In the genomic region with DNA sequence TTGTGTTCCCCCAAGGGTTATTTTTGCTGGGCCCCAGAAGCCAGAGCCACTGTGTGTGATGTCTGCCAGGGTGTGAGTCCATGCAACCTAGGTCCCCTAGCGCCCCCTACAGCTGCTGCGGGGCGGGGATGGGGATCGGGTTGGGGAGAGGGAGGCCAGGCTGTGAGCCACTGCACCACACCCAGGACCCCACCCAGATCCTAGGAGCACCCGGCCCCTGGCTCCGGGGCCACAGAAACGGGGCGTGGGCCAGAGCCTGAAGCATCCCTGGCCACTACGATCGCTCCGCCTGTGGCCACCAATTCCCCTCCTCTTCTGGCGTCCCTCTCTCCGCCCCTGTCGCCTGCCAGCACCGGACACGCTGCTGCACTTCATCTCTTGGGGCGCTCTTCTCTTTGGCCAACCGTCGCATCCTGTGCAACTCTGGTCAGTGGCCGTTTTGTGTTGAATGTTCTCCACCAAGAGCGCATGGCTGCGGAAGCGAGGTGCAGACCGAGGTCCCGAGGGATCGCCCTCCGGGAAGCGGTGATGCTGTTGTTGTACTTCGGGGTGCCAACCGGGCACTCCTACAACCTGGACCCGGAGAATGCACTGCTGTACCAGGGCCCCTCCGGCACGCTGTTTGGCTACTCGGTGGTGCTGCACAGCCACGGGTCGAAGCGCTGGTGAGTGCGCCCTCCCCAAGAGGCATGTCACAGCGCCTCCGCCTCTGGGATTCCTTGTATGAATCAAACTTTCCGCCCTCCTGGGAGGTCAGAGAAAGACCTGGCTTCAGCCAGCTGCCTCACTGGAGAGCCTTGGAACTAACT, we compare ENCODE assay signal across 8 mouse cellular contexts. TPM values are rescaled to one million over a fixed set of nuclear protein-coding genes. Genes with fewer than 3 reads are reported as not detected.
DNase-seq lines count a peak whose midpoint lies in the region; ATAC-seq and TF ChIP-seq lines count a peak whose summit lies in the region.

Itga4 (plus strand) TSS at position 235 of the 809 bp plus-strand sequence.

- TF ChIP-seq POLR2A in myocyte (IDR thresholded peaks at IDR 0.05; ENCODE audit: insufficient read length, low read depth), result peak; percentile 30

- H3K9ac ChIP-seq in heart, embryonic 14.5 days (ENCODE audit: low read length), result peak within 1 kb of the TSS; percentile 68
- H3K9ac ChIP-seq in liver, embryonic 12.5 days, result peak within 1 kb of the TSS; percentile 97

- H3K27ac ChIP-seq in forebrain, embryonic 10.5 days, result peak within 1 kb of the TSS; percentile 80
- peak within 1 kb of the TSS; percentile 24 to 36; a peak in 2 of 4 replicates for H3K27ac ChIP-seq in heart, embryonic 14.5 days (replicated peaks in 1 of 2; ENCODE audit: control insufficient read depth in 1 of 2, insufficient read depth in 1 of 2, low read depth in 2 of 2, low read length in 2 of 2)
- H3K27ac ChIP-seq in liver, embryonic 12.5 days, result peak within 1 kb of the TSS; percentile 98

- peak within 1 kb of the TSS; percentile 21 for H3ac ChIP-seq in myocyte (ENCODE audit: control insufficient read depth, insufficient read length)

- H3K9me3 ChIP-seq in forebrain, embryonic 10.5 days, result no peaks in the 10 kb centered on the region
- H3K9me3 ChIP-seq in heart, embryonic 14.5 days (ENCODE audit: control insufficient read depth, low read length), result no peaks in the 10 kb centered on the region
- H3K9me3 ChIP-seq in liver, embryonic 12.5 days (replicated peaks), result no peaks in the 10 kb centered on the region

- H3K36me3 ChIP-seq in forebrain, embryonic 10.5 days (replicated peaks), result no peaks in the 10 kb centered on the region
- H3K36me3 ChIP-seq in heart, embryonic 14.5 days (ENCODE audit: control insufficient read depth, insufficient read depth, low read length), result no peaks in the 10 kb centered on the region
- H3K36me3 ChIP-seq in liver, embryonic 12.5 days, result peaks cover 6% of the 10 kb centered on the region
- H3K36me3 ChIP-seq in myocyte (ENCODE audit: control insufficient read depth, insufficient read depth), result no peaks in the 10 kb centered on the region

- DNase-seq in CD4-positive, CD25-positive, alpha-beta regulatory T cell, adult 2 months (ENCODE audit: low read depth, low spot score), result peak; percentile 93
- DNase-seq in c-Kit-positive CD71-negative TER-119-negative erythroid progenitor cells, embryonic 14.5 days (ENCODE audit: low read depth), result peak; percentile 87
- DNase-seq in forebrain, embryonic 10.5 days (ENCODE audit: extremely low spot score, low spot score), result peak; percentile 66
- DNase-seq in kidney, postnatal 10 days, result peak; percentile 78
- DNase-seq in spleen, postnatal 4 days (ENCODE audit: low spot score in 2 of 2), result peak; percentile 98 to 99

- no peaks in the 10 kb centered on the region for H3K79me2 ChIP-seq in myocyte (ENCODE audit: control insufficient read depth, insufficient read depth)

- H3K27me3 ChIP-seq in forebrain, embryonic 10.5 days (ENCODE audit: poor library complexity, severe bottlenecking), result peaks cover 35% of the 10 kb centered on the region
- H3K27me3 ChIP-seq in heart, embryonic 14.5 days (ENCODE audit: control insufficient read depth, insufficient read depth, low read length), result 0 out of 2 replicates have a peak, but pooled peaks cover 6% of the 10 kb centered on the region
- no peaks in the 10 kb centered on the region for H3K27me3 ChIP-seq in liver, embryonic 12.5 days (replicated peaks)
- H3K27me3 ChIP-seq in myocyte (ENCODE audit: control insufficient read depth, insufficient read depth, insufficient read length), result no peaks in the 10 kb centered on the region

- peaks cover 21% of the 10 kb centered on the region for H3K4me1 ChIP-seq in forebrain, embryonic 10.5 days
- H3K4me1 ChIP-seq in heart, embryonic 14.5 days (ENCODE audit: control insufficient read depth in 2 of 2, insufficient read depth in 2 of 2, low read length in 2 of 2), result peaks cover 4 to 7% of the 10 kb centered on the region in 2 experiments
- H3K4me1 ChIP-seq in liver, embryonic 12.5 days, result peaks cover 54% of the 10 kb centered on the region

- peak within 1 kb of the TSS; percentile 91 for H3K4me2 ChIP-seq in heart, embryonic 14.5 days (ENCODE audit: low read length)
- H3K4me2 ChIP-seq in liver, embryonic 12.5 days, result peak within 1 kb of the TSS; percentile 79
- peak within 1 kb of the TSS; percentile 76 for H3K4me2 ChIP-seq in myocyte (ENCODE audit: low read depth)

- WGBS in forebrain, embryonic 10.5 days, result under 1% methylated on average over 41 of the region's 41 CpGs
- WGBS in heart, embryonic 14.5 days, result under 1% methylated on average over 34 of the region's 41 CpGs
- WGBS in liver, embryonic 12.5 days (ENCODE audit: insufficient replicate concordance), result 1% methylated on average over 38 of the region's 41 CpGs

- H3K4me3 ChIP-seq in forebrain, embryonic 10.5 days, result peak within 1 kb of the TSS; percentile 68
- H3K4me3 ChIP-seq in heart, embryonic 14.5 days (ENCODE audit: control insufficient read depth in 1 of 2, insufficient read depth in 1 of 2, low read depth in 1 of 2, low read length in 2 of 2), result peak within 1 kb of the TSS; percentile 53 to 55
- H3K4me3 ChIP-seq in liver, embryonic 12.5 days, result peak within 1 kb of the TSS; percentile 93
- peak within 1 kb of the TSS; percentile 37 for H3K4me3 ChIP-seq in myocyte

- peak; percentile 77 for ATAC-seq in heart, embryonic 14.5 days (ENCODE audit: insufficient number of reproducible peaks, insufficient read depth, low FRiP score, low read depth)
- peak; percentile 87 for ATAC-seq in liver, embryonic 12.5 days

TF ChIP-seq in myocyte, 11 proteins besides CTCF, POLR2A, EP300 and RAD21:
- TF ChIP-seq MYOD1 (IDR thresholded peaks at IDR 0.05; ENCODE audit: control insufficient read depth in 1 of 3, insufficient read length in 2 of 3, low read depth in 2 of 3) (no peak), TCF12 (IDR thresholded peaks at IDR 0.05; ENCODE audit: insufficient read depth, poor library complexity, severe bottlenecking) (no peak), USF1 (IDR thresholded peaks at IDR 0.05; ENCODE audit: low read depth) (no peak), MYOG (IDR thresholded peaks at IDR 0.05; ENCODE audit: control insufficient read depth in 1 of 3, insufficient read depth in 1 of 3, insufficient read length in 2 of 3, low read depth in 2 of 3) (no peak), SRF (IDR thresholded peaks at IDR 0.05; ENCODE audit: control insufficient read depth, insufficient read length, low read depth) (no peak), POLR2AphosphoS2 (IDR thresholded peaks at IDR 0.05; ENCODE audit: insufficient read length, low read depth) (no peak), REST (IDR thresholded peaks at IDR 0.05; ENCODE audit: insufficient read depth, insufficient read length) (no peak), CEBPB (IDR thresholded peaks at IDR 0.05; ENCODE audit: insufficient read depth, poor library complexity, severe bottlenecking) (no peak), E2F4 (IDR thresholded peaks at IDR 0.05; ENCODE audit: insufficient read depth) (no peak), MAX (IDR thresholded peaks at IDR 0.05; ENCODE audit: low read depth) (no peak), TCF3 (IDR thresholded peaks at IDR 0.05; ENCODE audit: insufficient read length, low read depth) (no peak)

RNA-seq across cellular contexts. Expression of gene Itga4, which starts in this region (rescaled TPM):
- polyA plus RNA-seq in forebrain, embryonic 10.5 days (2016; fragmentation: Nextera tagmentation; extraction: Ambion mirVana), result 6.1 and 6.4 TPM in 2 replicates
- polyA plus RNA-seq in heart, embryonic 14.5 days (2014; fragmentation: Nextera tagmentation; extraction: Ambion mirVana), result 3.4 and 3.8 TPM in 2 replicates
- 36.9 and 39.3 TPM in 2 replicates for polyA plus RNA-seq in liver, embryonic 12.5 days (2016; fragmentation: Nextera tagmentation; extraction: Ambion mirVana)
- polyA plus RNA-seq in myocyte (2012; fragmentation: generic; extraction: Trizol), result 2.5 TPM

Comparison
In these comparisons a context has a peak if more than half of its experiments do, and no peak if none do; other contexts are left out.
1. Peak in every context shown above with its lines: DNase-seq, ATAC-seq, H3K4me3 ChIP-seq and H3K27ac ChIP-seq.
2. H3K27ac ChIP-seq: peak in every context shown above with its lines; median percentile 98 in liver, embryonic 12.5 days; 80 in forebrain, embryonic 10.5 days; 30 in heart, embryonic 14.5 days.
3. H3K4me3 ChIP-seq: peak in every context shown above with its lines; median percentile 93 in liver, embryonic 12.5 days; 68 in forebrain, embryonic 10.5 days; 54 in heart, embryonic 14.5 days; 37 in myocyte.